Mouse (Mus musculus): Measurements from ENCODE around the gene B230217C12Rik. TPM values are rescaled to one million over a fixed set of nuclear protein-coding genes. Genes with fewer than 3 reads are reported as not detected.

B230217C12Rik gene
- polyA plus RNA-seq, 1 experiment from 2014 or later: 11.7 TPM

GRCm38 (mm10) chr11:97802495-97802894 is 38.1 kb upstream of the B230217C12Rik start:
- H3K27me3 ChIP-seq: no peaks in the 10 kb centered on the region
- peak overlapping the region; percentile 74 for H3K4me2 ChIP-seq (replicated peaks)
- peaks cover 69% of the 10 kb centered on the region for H3K4me1 ChIP-seq
- H3K4me3 ChIP-seq: peak overlapping the region; percentile 73; the same call in 1 of the 2 replicates
- H3K36me3 ChIP-seq: peaks cover 16% of the 10 kb centered on the region
- no peak overlapping the region for H3K27ac ChIP-seq
- H3K9me3 ChIP-seq: no peaks in the 10 kb centered on the region
- WGBS: 63% methylated on average over 3 of the region's 6 CpGs
- H3K9ac ChIP-seq: no peak overlapping the region
- no peak for ATAC-seq (ENCODE audit: low FRiP score, low read depth)

GRCm38 (mm10) chr11:97803847-97804246 is 36.7 kb upstream of the B230217C12Rik start:
- Histone ChIP-seq H3K9ac (no peak overlapping the region), H3K9me3 (no peaks in the 10 kb centered on the region), H3K36me3 (peaks cover 27% of the 10 kb centered on the region), H3K27me3 (no peaks in the 10 kb centered on the region), H3K4me1 (peaks cover 73% of the 10 kb centered on the region), H3K4me2 (replicated peaks) (peak overlapping the region; percentile 67), H3K27ac (peak overlapping the region; percentile 89; the same call in 1 of the 2 replicates), H3K4me3 (no peak overlapping the region)
- 68% methylated on average over 5 of the region's 5 CpGs for WGBS
- no peak for ATAC-seq (ENCODE audit: low FRiP score, low read depth)

- H3K27me3 ChIP-seq: no peaks in the 10 kb centered on the region
- H3K4me1 ChIP-seq: peaks cover 84% of the 10 kb centered on the region
- H3K27ac ChIP-seq: peak overlapping the region; percentile 89
- H3K4me3 ChIP-seq: peak overlapping the region; percentile 33
- H3K9me3 ChIP-seq: no peaks in the 10 kb centered on the region
- H3K4me2 ChIP-seq (replicated peaks): peak overlapping the region; percentile 67
- H3K9ac ChIP-seq: peak overlapping the region; percentile 51; the same call in 1 of the 2 replicates
- H3K36me3 ChIP-seq: peaks cover 38% of the 10 kb centered on the region
- WGBS: 11% methylated on average over 9 of the region's 9 CpGs
- ATAC-seq (ENCODE audit: low FRiP score, low read depth): no peak
Measured at GRCm38 (mm10) chr11:97804841-97805661, 35.5 kb upstream of the B230217C12Rik start.

DNA sequence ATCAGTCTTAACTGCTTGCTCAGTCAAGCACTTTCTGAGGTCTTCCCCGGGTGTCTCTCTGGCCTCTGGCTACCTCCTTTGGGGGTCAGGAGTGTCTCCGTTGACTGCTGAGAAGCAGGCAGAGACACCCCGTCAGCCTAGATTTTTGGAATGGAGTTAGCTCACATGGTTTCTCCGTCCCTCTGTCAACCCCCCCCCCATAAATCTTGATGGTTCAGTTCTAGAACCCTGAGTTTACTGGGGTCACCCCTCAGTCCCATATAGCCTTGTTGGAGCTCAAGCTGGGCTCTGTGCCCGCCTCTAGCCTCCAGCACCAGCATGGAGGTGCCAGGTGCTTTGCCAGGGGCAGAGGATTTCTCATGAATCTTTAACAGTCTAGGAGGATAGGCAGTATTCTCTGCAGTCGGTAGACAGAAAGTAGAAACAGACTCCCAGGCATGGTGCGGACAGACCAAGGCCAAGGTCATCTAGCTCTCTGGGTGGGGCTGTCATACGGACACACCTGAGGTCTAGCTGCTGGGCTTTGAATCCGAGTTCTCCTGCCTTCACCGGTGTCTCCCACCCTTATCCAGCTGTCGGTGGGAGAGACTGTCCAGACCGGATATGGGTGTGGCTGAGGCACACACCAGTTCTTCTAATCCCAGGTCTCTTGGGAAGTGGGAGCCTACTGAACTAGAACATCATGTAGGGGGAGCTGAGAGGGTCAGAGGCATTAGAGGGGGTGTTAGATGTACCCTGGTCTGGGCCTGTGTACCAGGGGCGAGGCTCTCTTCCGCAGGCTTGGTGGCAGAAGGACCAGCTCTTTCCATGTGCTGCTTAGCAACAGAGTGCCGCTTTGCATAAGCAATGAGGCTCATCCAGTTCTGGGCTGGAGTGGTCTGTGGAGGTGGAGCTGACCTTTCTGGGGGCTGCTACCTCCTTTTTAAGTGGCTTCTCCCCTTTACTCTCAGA is 34.6 kb upstream of the B230217C12Rik start:
- H3K4me1 ChIP-seq: peaks cover 85% of the 10 kb centered on the region
- H3K27ac ChIP-seq: peak overlapping the region; percentile 89
- no peaks in the 10 kb centered on the region for H3K9me3 ChIP-seq
- H3K36me3 ChIP-seq: peaks cover 38% of the 10 kb centered on the region
- H3K4me2 ChIP-seq (replicated peaks): peak overlapping the region; percentile 67
- peak overlapping the region; percentile 51; the same call in 1 of the 2 replicates for H3K9ac ChIP-seq
- ATAC-seq (ENCODE audit: low FRiP score, low read depth): no peak
- peak overlapping the region; percentile 33 for H3K4me3 ChIP-seq
- WGBS: 42% methylated on average over 15 of the region's 15 CpGs
- no peaks in the 10 kb centered on the region for H3K27me3 ChIP-seq

DNA sequence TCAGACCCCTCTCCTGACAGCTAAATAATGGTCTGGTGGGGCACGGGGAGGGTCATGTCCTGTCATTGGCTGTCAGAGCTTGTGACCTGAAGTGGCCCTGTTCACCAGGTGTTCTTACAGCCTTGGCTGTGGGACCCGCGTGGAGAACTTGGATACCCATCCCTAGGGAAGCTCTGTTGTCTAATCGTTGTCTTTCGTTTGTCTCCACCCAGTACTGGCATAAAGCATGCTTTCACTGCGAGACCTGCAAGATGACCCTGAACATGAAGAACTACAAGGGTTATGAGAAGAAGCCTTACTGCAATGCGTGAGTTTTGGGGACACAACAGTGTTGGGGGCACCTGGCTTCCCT is 34.0 kb upstream of the B230217C12Rik start:
- H3K9ac ChIP-seq: no peak overlapping the region
- H3K4me2 ChIP-seq (replicated peaks): peak overlapping the region; percentile 67; the same call in 1 of the 2 replicates
- H3K9me3 ChIP-seq: no peaks in the 10 kb centered on the region
- WGBS: 73% methylated on average over 7 of the region's 7 CpGs
- ATAC-seq (ENCODE audit: low FRiP score, low read depth): no peak
- no peaks in the 10 kb centered on the region for H3K27me3 ChIP-seq
- peaks cover 40% of the 10 kb centered on the region for H3K36me3 ChIP-seq
- peaks cover 85% of the 10 kb centered on the region for H3K4me1 ChIP-seq
- H3K27ac ChIP-seq: no peak overlapping the region
- no peak overlapping the region for H3K4me3 ChIP-seq

DNA sequence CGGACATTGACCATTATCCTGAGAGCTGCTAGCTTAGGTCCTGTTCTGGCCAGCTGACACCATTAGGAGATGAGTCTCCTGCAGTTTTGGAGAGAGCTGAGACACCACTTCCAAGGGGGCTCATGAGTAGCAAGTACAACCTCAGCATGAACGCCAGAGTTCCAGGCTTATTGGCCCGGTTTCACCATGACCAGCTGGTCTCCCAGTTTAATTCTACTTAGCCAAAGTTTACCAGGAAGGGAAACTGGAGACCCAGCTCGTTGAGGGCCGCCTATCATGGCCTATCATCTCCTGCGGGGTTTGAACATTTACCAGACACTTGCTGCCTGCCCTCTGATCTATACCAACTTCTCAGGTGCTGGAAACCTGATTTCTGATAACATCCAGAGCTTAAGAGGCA is 33.0 kb upstream of the B230217C12Rik start:
- no peak for ATAC-seq (ENCODE audit: low FRiP score, low read depth)
- no peak overlapping the region for H3K4me3 ChIP-seq
- peak overlapping the region; percentile 27; the same call in 1 of the 2 replicates for H3K4me2 ChIP-seq (replicated peaks)
- WGBS: 39% methylated on average over 6 of the region's 6 CpGs
- no peaks in the 10 kb centered on the region for H3K27me3 ChIP-seq
- no peak overlapping the region for H3K9ac ChIP-seq
- 0 out of 2 replicates have a peak overlapping the region, but pooled peaks have one; percentile 0 for H3K27ac ChIP-seq
- peaks cover 45% of the 10 kb centered on the region for H3K36me3 ChIP-seq
- peaks cover 85% of the 10 kb centered on the region for H3K4me1 ChIP-seq
- no peaks in the 10 kb centered on the region for H3K9me3 ChIP-seq

GRCm38 (mm10) chr11:97808093-97808492 is 32.5 kb upstream of the B230217C12Rik start:
- H3K36me3 ChIP-seq: peaks cover 50% of the 10 kb centered on the region
- H3K4me2 ChIP-seq (replicated peaks): peak overlapping the region; percentile 27; the same call in 1 of the 2 replicates
- H3K4me3 ChIP-seq: no peak overlapping the region
- no peaks in the 10 kb centered on the region for H3K9me3 ChIP-seq
- peaks cover 87% of the 10 kb centered on the region for H3K4me1 ChIP-seq
- H3K9ac ChIP-seq: no peak overlapping the region
- peak overlapping the region; percentile 49; the same call in 1 of the 2 replicates for H3K27ac ChIP-seq
- ATAC-seq (ENCODE audit: low FRiP score, low read depth): no peak
- no peaks in the 10 kb centered on the region for H3K27me3 ChIP-seq
- 70% methylated on average over 2 of the region's 2 CpGs for WGBS

DNA sequence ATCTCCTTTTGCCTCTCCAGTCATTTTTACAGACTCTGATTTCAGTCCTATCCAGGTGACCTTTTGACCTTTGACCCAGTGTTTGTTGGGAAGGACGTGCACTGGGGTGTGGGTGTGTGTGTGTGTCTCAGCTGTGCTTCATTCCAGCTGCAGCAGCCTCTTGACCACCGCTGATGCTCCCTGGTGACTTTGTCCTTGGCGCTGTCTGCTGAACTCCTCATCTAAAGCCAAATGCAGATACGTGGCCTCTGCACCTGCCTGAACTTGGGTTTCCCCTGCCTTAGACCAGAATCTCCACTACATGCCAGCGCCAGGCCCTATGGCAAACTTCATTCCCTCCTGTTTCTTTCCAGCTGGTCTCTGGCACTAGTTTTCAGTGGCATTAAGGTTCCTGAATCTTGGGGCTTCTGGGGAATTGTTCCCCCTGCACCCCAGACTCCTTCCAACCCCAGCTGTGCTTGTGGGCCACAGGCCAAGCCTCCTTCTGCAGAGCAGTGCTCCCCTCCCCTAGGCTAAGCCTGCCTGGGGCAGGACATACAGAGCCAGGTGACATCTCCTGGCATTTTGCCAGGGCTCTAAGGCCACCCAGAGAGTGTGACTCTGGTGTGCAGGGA is 31.9 kb upstream of the B230217C12Rik start:
- ATAC-seq (ENCODE audit: low FRiP score, low read depth): peak; percentile 22; the same call in 1 of the 2 replicates
- H3K27me3 ChIP-seq: no peaks in the 10 kb centered on the region
- peak overlapping the region; percentile 49 for H3K27ac ChIP-seq
- 48% methylated on average over 5 of the region's 5 CpGs for WGBS
- H3K9me3 ChIP-seq: no peaks in the 10 kb centered on the region
- H3K4me2 ChIP-seq (replicated peaks): peak overlapping the region; percentile 27
- peaks cover 91% of the 10 kb centered on the region for H3K4me1 ChIP-seq
- H3K9ac ChIP-seq: peak overlapping the region; percentile 5; the same call in 1 of the 2 replicates
- H3K4me3 ChIP-seq: no peak overlapping the region
- H3K36me3 ChIP-seq: peaks cover 54% of the 10 kb centered on the region

- peaks cover 61% of the 10 kb centered on the region for H3K36me3 ChIP-seq
- WGBS: 61% methylated on average over 7 of the region's 7 CpGs
- peak overlapping the region; percentile 23 for H3K4me2 ChIP-seq (replicated peaks)
- no peaks in the 10 kb centered on the region for H3K27me3 ChIP-seq
- peak overlapping the region; percentile 5; the same call in 1 of the 2 replicates for H3K9ac ChIP-seq
- peak overlapping the region; percentile 49 for H3K27ac ChIP-seq
- H3K4me1 ChIP-seq: peaks cover 83% of the 10 kb centered on the region
- H3K4me3 ChIP-seq: no peak overlapping the region
- no peaks in the 10 kb centered on the region for H3K9me3 ChIP-seq
- peak; percentile 26; the same call in 1 of the 2 replicates for ATAC-seq (ENCODE audit: low FRiP score, low read depth)
Measured at GRCm38 (mm10) chr11:97809235-97810121, 31.1 kb upstream of the B230217C12Rik start.

GRCm38 (mm10) chr11:97810356-97810755 is 30.2 kb upstream of the B230217C12Rik start:
- no peak for ATAC-seq (ENCODE audit: low FRiP score, low read depth)
- Histone ChIP-seq H3K4me3 (no peak overlapping the region), H3K4me2 (replicated peaks) (no peak overlapping the region), H3K4me1 (peaks cover 79% of the 10 kb centered on the region), H3K9me3 (no peaks in the 10 kb centered on the region), H3K27me3 (no peaks in the 10 kb centered on the region), H3K27ac (no peak overlapping the region), H3K9ac (no peak overlapping the region), H3K36me3 (peaks cover 69% of the 10 kb centered on the region)
- 72% methylated on average over 7 of the region's 7 CpGs for WGBS

- H3K4me2 ChIP-seq (replicated peaks): no peak overlapping the region
- peaks cover 79% of the 10 kb centered on the region for H3K4me1 ChIP-seq
- no peak for ATAC-seq (ENCODE audit: low FRiP score, low read depth)
- WGBS: 41% methylated on average over 3 of the region's 3 CpGs
- H3K9me3 ChIP-seq: no peaks in the 10 kb centered on the region
- no peak overlapping the region for H3K4me3 ChIP-seq
- H3K9ac ChIP-seq: no peak overlapping the region
- H3K27ac ChIP-seq: no peak overlapping the region
- H3K36me3 ChIP-seq: peaks cover 75% of the 10 kb centered on the region
- H3K27me3 ChIP-seq: no peaks in the 10 kb centered on the region
Measured at GRCm38 (mm10) chr11:97810970-97811369, 29.6 kb upstream of the B230217C12Rik start.
